Mouse (Mus musculus) midbrain, embryonic 11.5 days (tissue): ENCODE results near the gene Tnxb. TPM values are rescaled to one million over a fixed set of nuclear protein-coding genes. Genes with fewer than 3 reads are reported as not detected.

Experiments
- ATAC-seq: fragments of 200-750 bp; cut with Nextera tagmentation; 2 replicates; pipeline ENCODE4 v1.8.0; 2017; ENCODE audit warnings: moderate TSS enrichment, moderate library complexity; ENCODE audit not compliant: low FRiP score
- DNase-seq: peaks from one replicate; pipeline ENCODE4 v3.0.0; 2015; ENCODE audit warnings: low spot score; ENCODE audit errors: missing footprints
- H3K27ac ChIP-seq: fragments of 300-500 bp; sonication (generic); 2 replicates; pipeline ENCODE4 v1.5.1; 2014; ENCODE audit warnings: low read depth, low read length
- H3K27me3 ChIP-seq: fragments of 300-500 bp; sonication (generic); 2 replicates; pipeline ENCODE4 v1.6.1; 2014; ENCODE audit warnings: mild to moderate bottlenecking, low read length, moderate library complexity, mixed read lengths; ENCODE audit not compliant: control insufficient read depth, insufficient read depth
- H3K36me3 ChIP-seq: fragments of 300-500 bp; sonication (generic); 2 replicates; pipeline ENCODE4 v1.6.1; 2014; ENCODE audit warnings: mild to moderate bottlenecking, low read length, moderate library complexity, mixed read lengths; ENCODE audit not compliant: control insufficient read depth, insufficient read depth
- H3K4me1 ChIP-seq: fragments of 300-500 bp; sonication (generic); 2 replicates; pipeline ENCODE4 v1.6.1; 2014; ENCODE audit warnings: low read length; ENCODE audit not compliant: control insufficient read depth, insufficient read depth
- H3K4me2 ChIP-seq: fragments of 300-500 bp; sonication (generic); 2 replicates; pipeline ENCODE4 v1.6.1; 2014; ENCODE audit warnings: mild to moderate bottlenecking, moderate library complexity
- H3K4me3 ChIP-seq: fragments of 300-500 bp; sonication (generic); 2 replicates; pipeline ENCODE4 v1.5.1; 2014; ENCODE audit warnings: low read depth, low read length
- H3K9ac ChIP-seq: fragments of 300-500 bp; sonication (generic); 2 replicates; pipeline ENCODE4 v1.6.1; 2014; ENCODE audit warnings: low read length
- H3K9me3 ChIP-seq: fragments of 300-500 bp; sonication (generic); 2 replicates; pipeline ENCODE4 v1.6.1; 2016; ENCODE audit warnings: low read length; ENCODE audit not compliant: control insufficient read depth
- WGBS: fragments of 180-500 bp; shearing (Covaris S2); extraction: QIAGEN DNeasy Blood & Tissue Kit; methylation state at CpG from one replicate; pipeline ENCODE4 v1.1.7; 2014; 5-methylcytosine and 5-hydroxymethylcytosine counted together
- polyA plus RNA-seq: library from polyadenylated mRNA; unstranded; fragments of >200 nt; fragmentation: Nextera tagmentation; extraction: Ambion mirVana; gene quantifications from 2 replicates; pipeline ENCODE4 v1.2.1, GENCODE M21; 2014

The Tnxb gene
- polyA plus RNA-seq, 1 experiment from 2014 or later = 0.05 TPM

DNA sequence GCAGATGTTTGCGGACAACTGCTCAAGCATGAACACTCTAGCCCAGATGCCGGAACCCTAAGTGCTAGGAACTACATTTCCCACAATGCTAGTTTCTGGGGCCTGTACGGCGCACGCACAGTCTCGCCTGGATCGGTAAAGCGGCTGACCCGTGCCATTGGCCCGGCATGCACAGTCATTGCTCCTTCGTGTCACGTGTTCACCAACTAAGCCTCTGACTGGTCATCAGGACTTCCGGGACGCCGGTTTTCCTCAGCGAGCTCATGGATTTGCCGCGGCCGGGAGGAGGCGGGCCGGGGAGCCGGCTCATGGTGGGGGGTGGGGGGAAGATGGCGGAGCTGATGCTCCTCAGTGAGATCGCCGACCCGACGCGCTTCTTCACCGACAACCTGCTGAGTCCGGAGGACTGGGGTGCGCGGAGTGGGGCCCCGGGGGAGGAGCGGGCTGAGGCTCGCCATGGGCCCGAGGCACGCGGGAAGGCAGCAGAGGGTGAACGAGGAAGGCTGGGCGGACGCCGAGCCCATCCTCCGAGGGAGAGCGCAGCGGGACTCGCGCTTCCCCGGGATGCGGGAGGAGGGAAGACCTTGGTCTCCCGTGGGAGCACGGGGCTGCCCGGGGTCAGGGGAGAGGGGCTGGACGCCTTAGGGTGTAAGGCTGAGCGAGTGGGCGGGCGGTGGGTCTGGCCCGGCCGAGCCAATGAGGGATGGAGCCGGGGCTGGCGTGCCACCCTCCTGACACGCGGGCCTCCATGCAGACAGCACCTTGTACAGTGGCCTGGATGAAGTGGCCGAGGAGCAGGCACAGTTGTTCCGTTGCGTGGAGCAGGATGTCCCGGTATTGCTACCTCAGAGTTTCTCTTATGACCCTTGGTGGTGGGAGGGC lies 23.2 kb upstream of the Tnxb start, which contains the start of gene Atf6b:
Atf6b (plus strand) TSS at position 241 of the 882 bp plus-strand sequence.
- peak within 1 kb of the TSS; percentile 92 for H3K9ac ChIP-seq
- ATAC-seq = peak; percentile 97
- H3K4me3 ChIP-seq = peak within 1 kb of the TSS; percentile 94
- peak; percentile 95 for DNase-seq
- no peaks in the 10 kb centered on the region for H3K27me3 ChIP-seq
- peak within 1 kb of the TSS; percentile 92 for H3K4me2 ChIP-seq
- no peaks in the 10 kb centered on the region for H3K9me3 ChIP-seq
- H3K4me1 ChIP-seq = peaks cover 17% of the 10 kb centered on the region
- peaks cover 10% of the 10 kb centered on the region; the same call in 1 of the 2 replicates for H3K36me3 ChIP-seq
- 1% methylated on average over 63 of the region's 66 CpGs for WGBS
- peak within 1 kb of the TSS; percentile 48; the same call in 1 of the 2 replicates for H3K27ac ChIP-seq

DNA sequence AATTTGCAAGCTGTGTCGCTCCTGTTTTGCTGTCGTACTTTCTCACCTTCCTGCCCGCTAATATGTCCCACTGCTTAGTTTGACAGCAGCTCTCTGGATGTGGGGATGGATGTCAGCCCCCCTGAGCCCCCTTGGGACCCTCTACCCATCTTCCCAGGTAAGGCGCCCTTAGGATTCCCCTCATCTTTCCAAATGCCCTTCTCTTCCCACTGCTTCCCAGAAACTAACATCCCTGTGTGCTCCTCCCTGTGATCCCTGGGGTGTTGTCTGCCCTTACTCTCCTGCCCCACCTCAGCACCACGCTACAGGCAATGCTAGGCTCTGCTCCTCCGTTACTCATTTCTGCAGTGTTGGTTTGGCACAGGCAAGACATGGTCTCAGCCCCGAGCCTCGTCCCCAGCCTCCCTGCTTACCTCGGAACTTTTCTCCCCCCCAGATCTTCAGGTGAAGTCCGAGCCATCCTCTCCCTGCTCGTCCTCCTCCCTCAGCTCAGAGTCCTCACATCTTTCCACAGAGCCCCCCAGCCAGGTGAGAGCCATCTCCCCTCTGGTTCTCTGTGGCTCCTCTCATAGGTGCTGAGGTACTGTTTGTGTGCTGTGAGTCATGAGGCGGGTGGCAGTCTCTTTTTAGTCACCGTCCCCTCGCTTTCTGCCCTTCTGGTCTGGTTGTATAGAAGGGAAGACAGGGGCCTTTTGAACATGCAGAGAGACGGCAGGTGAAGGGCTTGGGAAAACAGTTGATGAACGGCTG lies 22.0 kb upstream of the Tnxb start:
- H3K4me3 ChIP-seq = peak overlapping the region; percentile 94
- H3K36me3 ChIP-seq = peaks cover 14% of the 10 kb centered on the region
- peaks cover 17% of the 10 kb centered on the region for H3K4me1 ChIP-seq
- no peaks in the 10 kb centered on the region for H3K9me3 ChIP-seq
- H3K27me3 ChIP-seq = no peaks in the 10 kb centered on the region
- no peak overlapping the region for H3K9ac ChIP-seq
- 88% methylated on average over 16 of the region's 16 CpGs for WGBS
- no peak overlapping the region for H3K27ac ChIP-seq
- H3K4me2 ChIP-seq = peak overlapping the region; percentile 92
- DNase-seq (no peak), ATAC-seq (no peak)

GRCm38 (mm10) chr17:34649106-34649864 lies 21.1 kb upstream of the Tnxb start:
- WGBS = 87% methylated on average over 18 of the region's 18 CpGs
- peaks cover 17% of the 10 kb centered on the region for H3K4me1 ChIP-seq
- no peaks in the 10 kb centered on the region for H3K27me3 ChIP-seq
- H3K4me2 ChIP-seq = no peak overlapping the region
- no peaks in the 10 kb centered on the region for H3K9me3 ChIP-seq
- DNase-seq = no peak
- H3K9ac ChIP-seq = no peak overlapping the region
- no peak for ATAC-seq
- H3K36me3 ChIP-seq = peaks cover 14% of the 10 kb centered on the region
- no peak overlapping the region for H3K27ac ChIP-seq
- H3K4me3 ChIP-seq = no peak overlapping the region

GRCm38 (mm10) chr17:34650781-34651180 lies 19.6 kb upstream of the Tnxb start:
- no peak overlapping the region for H3K27ac ChIP-seq
- no peaks in the 10 kb centered on the region for H3K27me3 ChIP-seq
- H3K4me2 ChIP-seq = no peak overlapping the region
- no peak overlapping the region for H3K9ac ChIP-seq
- DNase-seq (no peak), ATAC-seq (no peak)
- 95% methylated on average over 14 of the region's 14 CpGs for WGBS
- H3K36me3 ChIP-seq = peaks cover 14% of the 10 kb centered on the region
- H3K4me3 ChIP-seq = no peak overlapping the region
- H3K4me1 ChIP-seq = peaks cover 10% of the 10 kb centered on the region
- H3K9me3 ChIP-seq = no peaks in the 10 kb centered on the region

GRCm38 (mm10) chr17:34651507-34652221 lies 18.7 kb upstream of the Tnxb start:
- WGBS = 47% methylated on average over 19 of the region's 19 CpGs
- DNase-seq (no peak), ATAC-seq (no peak)
- peaks cover 13% of the 10 kb centered on the region for H3K4me1 ChIP-seq
- no peak overlapping the region for H3K27ac ChIP-seq
- H3K4me3 ChIP-seq = no peak overlapping the region
- no peaks in the 10 kb centered on the region for H3K27me3 ChIP-seq
- H3K9ac ChIP-seq = no peak overlapping the region
- H3K9me3 ChIP-seq = no peaks in the 10 kb centered on the region
- H3K36me3 ChIP-seq = peaks cover 14% of the 10 kb centered on the region
- H3K4me2 ChIP-seq = no peak overlapping the region

- ATAC-seq (no peak), DNase-seq (no peak)
- no peak overlapping the region for H3K4me2 ChIP-seq
- peaks cover 14% of the 10 kb centered on the region for H3K36me3 ChIP-seq
- no peak overlapping the region for H3K27ac ChIP-seq
- no peak overlapping the region for H3K4me3 ChIP-seq
- H3K27me3 ChIP-seq = no peaks in the 10 kb centered on the region
- whole genome bisulfite sequencing = 89% methylated on average over 10 of the region's 10 CpGs
- peaks cover 12% of the 10 kb centered on the region for H3K4me1 ChIP-seq
- H3K9me3 ChIP-seq = no peaks in the 10 kb centered on the region
- H3K9ac ChIP-seq = no peak overlapping the region
Observed at GRCm38 (mm10) chr17:34652546-34652945, 17.8 kb upstream of the Tnxb start.

DNA sequence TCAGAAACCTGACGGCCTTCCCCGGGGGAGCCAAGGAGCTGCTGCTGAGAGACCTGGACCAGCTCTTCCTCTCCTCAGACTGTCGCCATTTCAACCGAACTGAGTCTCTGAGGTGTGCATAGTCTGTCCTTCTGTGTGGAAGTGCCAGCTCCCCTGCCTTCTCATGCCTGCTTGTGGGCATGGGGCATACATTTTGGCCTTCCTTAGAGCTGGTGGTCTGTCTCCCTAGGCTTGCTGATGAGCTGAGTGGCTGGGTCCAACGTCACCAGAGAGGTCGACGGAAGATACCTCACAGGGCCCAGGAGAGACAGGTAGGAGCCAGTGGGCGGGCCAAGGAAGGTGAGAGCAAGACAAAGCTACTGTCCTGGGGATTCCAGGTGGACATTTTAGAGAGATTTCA lies 17.4 kb upstream of the Tnxb start:
- DNase-seq (no peak), ATAC-seq (no peak)
- Histone ChIP-seq H3K4me2 (no peak overlapping the region), H3K4me1 (peaks cover 8% of the 10 kb centered on the region), H3K4me3 (no peak overlapping the region), H3K9ac (no peak overlapping the region), H3K9me3 (no peaks in the 10 kb centered on the region), H3K27me3 (no peaks in the 10 kb centered on the region), H3K27ac (no peak overlapping the region), H3K36me3 (peaks cover 14% of the 10 kb centered on the region)
- 89% methylated on average over 8 of the region's 8 CpGs for WGBS

DNA sequence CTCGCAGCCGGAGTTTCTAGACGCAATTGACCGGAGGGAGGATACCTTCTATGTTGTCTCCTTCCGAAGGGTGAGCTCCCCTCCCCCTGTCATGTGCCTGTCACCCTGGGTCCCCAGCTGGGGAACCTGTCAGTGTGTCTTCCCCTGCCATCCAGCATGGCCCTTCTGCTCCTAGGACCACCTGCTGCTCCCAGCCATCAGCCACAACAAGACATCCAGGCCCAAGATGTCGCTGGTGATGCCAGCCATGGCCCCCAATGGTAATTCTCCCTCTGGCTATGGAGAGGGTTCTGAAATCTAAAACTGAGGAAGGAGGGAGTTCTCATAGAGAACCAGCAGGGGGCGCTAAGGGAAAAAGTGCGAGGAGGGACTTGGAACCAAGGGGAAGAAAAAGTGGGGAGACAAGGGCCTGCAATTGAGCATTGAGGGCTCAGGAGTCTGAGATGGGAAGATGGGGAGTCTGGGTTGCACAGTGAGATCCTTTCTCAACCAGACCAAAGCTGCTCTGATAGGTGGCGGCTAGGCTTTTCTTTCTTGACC lies 16.5 kb upstream of the Tnxb start:
- WGBS = 66% methylated on average over 9 of the region's 9 CpGs
- Histone ChIP-seq H3K9ac (no peak overlapping the region), H3K4me2 (no peak overlapping the region), H3K27ac (no peak overlapping the region), H3K27me3 (no peaks in the 10 kb centered on the region), H3K4me3 (no peak overlapping the region), H3K36me3 (peaks cover 14% of the 10 kb centered on the region), H3K4me1 (0 out of 2 replicates have a peak, but pooled peaks cover 3% of the 10 kb centered on the region), H3K9me3 (no peaks in the 10 kb centered on the region)
- ATAC-seq = no peak
- peak; percentile 94 for DNase-seq
